Mouse (Mus musculus) CH12F3 (cell line): ENCODE results near the gene Trpt1.

Experiments
- in situ Hi-C: fragments of 300-500 bp; cut with MboI; formaldehyde crosslinking; loops from 2 replicates; pipeline ENCODE4 v1.14.3; 2020; ENCODE audit warnings: low sequenced_read_pairs

Gene Trpt1

GRCm38 (mm10) chr19:7039841-7040636, 44.1 kb downstream of the Trpt1 start, which contains the start of gene Stip1:
Stip1 (minus strand) TSS chr19:7039967.
- in situ Hi-C loops = no loop called here

GRCm38 (mm10) chr19:7040637-7041130, 44.8 kb downstream of the Trpt1 start:
- in situ Hi-C loops = no loop called here

- in situ Hi-C loops = no loop called here
Observed at GRCm38 (mm10) chr19:7041171-7041570, 45.2 kb downstream of the Trpt1 start.

GRCm38 (mm10) chr19:7044279-7044678, 48.3 kb downstream of the Trpt1 start:
- in situ Hi-C loops = no loop called here

GRCm38 (mm10) chr19:7044706-7045105, 48.8 kb downstream of the Trpt1 start:
- in situ Hi-C loops = no loop called here
